Mouse (Mus musculus) CD4-positive, CD25-positive, alpha-beta regulatory T cell, adult 2 months (primary cell): Measurements from ENCODE around the gene Herc1.
A peak's percentile ranks its signal among the peaks of the same experiment; 100 is the strongest.

Source experiments
- DNase-seq: peaks from one replicate; pipeline ENCODE4 v3.0.0-alpha.2; 2012; ENCODE audit warnings: low read depth, low spot score

Herc1 gene

GRCm38 (mm10) chr9:66349860-66350787 is at the start of gene Herc1:
Herc1 (plus strand) TSS chr9:66350450.
- peak; percentile 98 for DNase-seq

- DNase-seq = peak; percentile 20
Observed at GRCm38 (mm10) chr9:66304320-66305090, 45.7 kb upstream of the Herc1 start.

- DNase-seq = peak; percentile 76
Observed at GRCm38 (mm10) chr9:66305121-66306112, 44.8 kb upstream of the Herc1 start.

GRCm38 (mm10) chr9:66306414-66306813 is 43.8 kb upstream of the Herc1 start:
- DNase-seq = no peak

- peak; percentile 36 for DNase-seq
Observed at GRCm38 (mm10) chr9:66307341-66307740, 42.9 kb upstream of the Herc1 start.

- DNase-seq = no peak
Observed at GRCm38 (mm10) chr9:66308741-66309140, 41.5 kb upstream of the Herc1 start.

GRCm38 (mm10) chr9:66311458-66311857 is 38.8 kb upstream of the Herc1 start:
- DNase-seq = no peak

GRCm38 (mm10) chr9:66316603-66317002 is 33.6 kb upstream of the Herc1 start:
- DNase-seq = no peak

- no peak for DNase-seq
Observed at GRCm38 (mm10) chr9:66322010-66322931, 28.0 kb upstream of the Herc1 start.

- no peak for DNase-seq
Observed at GRCm38 (mm10) chr9:66326879-66327278, 23.4 kb upstream of the Herc1 start.

- DNase-seq = no peak
Observed at GRCm38 (mm10) chr9:66329474-66329873, 20.8 kb upstream of the Herc1 start.

GRCm38 (mm10) chr9:66330437-66330836 is 19.8 kb upstream of the Herc1 start:
- DNase-seq = no peak

GRCm38 (mm10) chr9:66331548-66331947 is 18.7 kb upstream of the Herc1 start:
- DNase-seq = no peak

- DNase-seq = no peak
Observed at GRCm38 (mm10) chr9:66332393-66332792, 17.9 kb upstream of the Herc1 start.

GRCm38 (mm10) chr9:66337280-66337679 is 13.0 kb upstream of the Herc1 start:
- DNase-seq = no peak

- DNase-seq = no peak
Observed at GRCm38 (mm10) chr9:66338005-66338782, 12.1 kb upstream of the Herc1 start.

- no peak for DNase-seq
Observed at GRCm38 (mm10) chr9:66339714-66340113, 10.5 kb upstream of the Herc1 start.

GRCm38 (mm10) chr9:66340394-66341094 is 9.7 kb upstream of the Herc1 start:
- peak; percentile 8 for DNase-seq
